Mouse (Mus musculus) urinary bladder, adult 2 months (tissue): ENCODE measurements around the gene Als2cl. TPM values are rescaled to one million over a fixed set of nuclear protein-coding genes. Genes with fewer than 3 reads are reported as not detected.

ENCODE experiments used
- DNase-seq: peaks from one replicate; pipeline ENCODE4 v3.0.0; 2022; ENCODE audit warnings: low spot score
- polyA plus RNA-seq: library from polyadenylated mRNA; depleted of rRNA; stranded (reverse); fragments of >200 nt; gene quantifications from 2 replicates; pipeline ENCODE4 v1.2.3, GENCODE M21; 2012

Als2cl gene
- polyA plus RNA-seq, 1 experiment, result 65.7 TPM

DNA sequence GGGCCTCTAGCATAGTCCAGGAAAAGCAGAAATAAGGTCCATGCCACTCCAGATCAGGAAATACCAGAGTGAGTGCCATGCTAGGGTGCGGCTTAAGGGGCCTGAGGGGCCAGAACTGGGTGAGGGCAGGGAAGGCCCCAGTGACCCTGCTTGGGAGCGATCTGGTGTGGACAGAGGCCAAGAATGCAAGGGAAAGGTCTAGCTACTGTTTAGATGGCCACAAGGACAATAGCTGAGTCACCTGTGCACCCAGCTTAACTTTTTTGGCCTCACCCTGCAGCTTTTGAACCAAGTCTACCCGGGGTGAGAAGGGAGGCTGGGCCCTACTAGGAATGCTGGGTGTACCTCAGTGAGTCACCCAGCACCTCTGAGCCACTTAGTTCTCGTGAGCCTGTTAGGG, 1.1 kb downstream of the Als2cl start:
- DNase-seq, result peak; percentile 44

DNA sequence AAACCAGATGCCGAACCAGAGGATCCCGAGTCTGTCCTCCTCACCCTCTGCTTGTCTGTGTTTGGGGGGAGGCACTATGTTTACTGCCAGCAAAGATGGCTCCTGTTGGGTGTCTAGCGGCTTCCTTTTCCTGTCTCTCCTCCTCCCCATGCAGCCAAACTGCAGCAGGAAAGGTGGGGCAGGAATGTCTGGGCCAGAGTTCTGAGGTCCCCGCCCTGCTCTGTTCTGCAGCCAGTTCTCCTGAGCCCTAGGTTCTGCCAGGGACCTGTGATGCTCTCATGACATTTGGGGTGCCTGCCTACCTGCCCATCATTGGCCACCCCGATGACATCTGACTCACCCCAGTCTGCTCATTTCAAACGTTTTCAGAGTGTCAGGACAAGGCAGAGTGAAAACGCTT, 2.3 kb downstream of the Als2cl start:
- DNase-seq, result no peak

DNA sequence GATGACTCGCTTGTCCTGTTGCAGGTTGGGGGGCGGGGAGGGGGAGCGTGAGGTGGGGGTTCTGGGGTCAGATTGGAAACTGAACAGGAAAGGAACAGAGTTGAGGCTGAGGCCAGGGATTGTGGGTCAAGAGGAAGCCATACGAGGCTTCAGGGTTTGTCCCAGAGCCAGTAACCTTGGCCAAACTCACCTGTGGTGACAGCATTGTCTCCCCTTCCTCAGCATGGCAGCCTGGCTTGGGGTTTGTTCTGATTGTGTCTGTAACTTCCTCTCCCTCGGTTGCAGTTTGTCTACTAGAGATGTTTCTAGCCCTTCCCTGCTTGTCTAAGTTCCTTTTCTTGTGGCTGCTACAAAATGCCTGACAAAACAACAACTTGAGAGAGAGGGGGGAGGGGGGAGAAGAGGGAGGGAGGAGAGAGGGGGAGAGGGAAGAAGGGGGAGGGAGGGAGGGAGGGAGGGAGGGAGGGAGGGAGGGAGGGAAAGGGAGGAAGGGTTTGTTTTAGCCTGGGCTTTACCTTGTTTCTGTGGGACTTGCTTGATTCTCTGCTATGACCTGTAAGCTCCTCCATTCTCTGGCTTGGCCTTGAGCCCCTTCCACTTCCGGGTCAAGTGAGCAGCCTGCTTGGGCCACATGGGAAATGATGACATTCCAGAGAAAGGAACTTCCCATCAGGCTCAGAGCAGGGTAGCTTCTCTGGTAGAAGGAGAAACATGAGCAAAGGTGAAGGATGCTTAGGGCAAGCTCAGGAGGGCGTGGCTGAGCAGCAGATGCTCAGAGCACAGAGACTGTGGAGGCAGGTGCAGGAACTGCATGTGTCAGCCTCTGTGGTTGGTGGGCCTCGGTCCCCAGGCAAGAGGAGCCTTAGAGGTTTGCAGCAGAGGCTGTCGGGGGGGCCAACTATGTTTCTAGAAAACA, 8.0 kb downstream of the Als2cl start:
- no peak for DNase-seq

DNA sequence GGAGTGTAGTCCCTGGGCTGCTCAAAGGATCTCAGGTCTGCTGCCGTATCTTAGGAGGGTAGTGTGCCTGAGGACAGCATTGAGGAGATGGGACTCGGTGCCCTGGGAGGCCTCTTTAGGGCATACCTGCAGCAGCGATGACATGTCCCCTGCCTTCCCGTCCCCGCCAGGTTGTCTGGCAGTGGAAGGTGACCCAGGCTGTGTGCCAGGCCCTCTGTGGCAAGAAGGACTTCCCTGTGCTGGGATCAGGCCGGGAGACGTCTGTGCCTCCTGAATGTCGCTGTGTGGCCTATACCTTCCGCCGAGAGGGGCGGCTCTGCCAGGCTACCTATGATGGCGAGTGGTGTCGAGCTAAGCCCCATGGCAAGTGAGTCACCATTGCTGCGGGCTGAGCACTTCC, 9.3 kb downstream of the Als2cl start:
- DNase-seq, result no peak

DNA sequence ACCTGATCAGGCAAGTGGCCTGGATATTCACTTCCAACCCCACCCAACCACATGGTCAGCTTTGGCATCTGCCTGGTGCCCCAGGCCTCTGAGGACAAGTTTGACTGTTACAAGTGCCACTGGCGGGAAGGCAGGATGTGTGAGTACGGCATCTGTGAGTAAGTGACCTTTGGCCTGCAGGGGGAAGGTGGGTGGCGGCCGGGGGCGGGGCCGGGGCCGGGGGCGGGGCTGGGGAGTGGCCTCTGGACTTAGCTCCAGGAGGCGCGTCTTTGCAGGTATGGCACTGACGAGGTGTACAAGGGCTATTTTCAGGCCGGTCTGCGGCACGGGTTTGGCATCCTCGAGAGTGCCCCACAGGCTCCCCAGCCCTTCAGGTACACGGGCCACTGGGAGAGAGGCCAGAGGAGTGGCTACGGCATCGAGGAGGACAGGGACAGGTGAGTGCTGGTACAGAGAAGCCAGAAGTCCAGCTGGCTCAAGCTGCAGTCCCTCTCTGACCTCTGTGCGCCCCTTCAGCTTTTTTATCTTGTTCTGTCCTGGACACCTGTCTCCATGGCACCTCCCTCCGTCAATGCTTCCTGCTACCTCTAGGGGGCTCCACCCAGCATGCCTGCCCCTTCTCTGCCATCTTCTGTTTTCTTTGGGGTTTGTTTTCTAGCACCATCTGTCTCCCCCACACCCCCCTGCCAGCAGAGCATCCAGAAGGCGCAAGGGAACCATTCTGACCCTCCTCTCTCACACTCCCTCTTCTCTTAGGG, 10.5 kb downstream of the Als2cl start:
- no peak for DNase-seq

DNA sequence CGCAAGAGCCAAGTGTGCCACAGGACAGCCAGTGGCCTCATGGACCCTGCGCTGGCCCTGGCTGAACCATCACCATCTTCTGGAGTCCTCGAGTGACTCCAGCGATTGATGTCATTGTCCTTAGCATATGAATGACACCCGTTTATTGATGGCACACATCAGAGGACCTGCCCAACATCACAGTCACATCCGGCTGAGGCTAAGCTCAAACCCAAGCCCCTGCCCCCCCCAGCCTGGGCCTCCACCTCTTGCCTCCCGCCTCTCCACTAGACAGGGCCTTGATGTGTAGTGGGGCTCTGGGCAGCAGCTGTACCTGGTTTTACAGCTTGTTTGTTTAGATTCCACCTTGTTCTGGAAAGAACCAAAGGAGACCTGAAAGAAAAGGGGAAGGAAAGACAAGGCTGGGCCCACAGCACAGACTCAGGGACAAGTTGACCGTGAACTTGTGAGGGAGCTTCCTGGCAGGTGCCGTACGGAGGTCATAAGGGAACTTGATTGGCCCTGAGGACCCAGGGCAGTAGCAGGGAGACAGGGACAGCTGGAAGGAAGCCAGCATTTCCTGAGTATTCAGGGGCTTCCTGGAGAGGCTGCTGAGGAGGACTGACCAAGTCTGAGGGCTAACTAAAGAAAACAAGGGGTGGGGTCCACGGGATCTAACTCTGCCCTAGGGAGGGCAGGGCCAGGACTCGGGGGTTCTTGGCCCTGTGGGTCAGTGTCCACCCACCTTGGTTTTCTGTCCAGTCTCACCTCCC, 11.6 kb downstream of the Als2cl start:
- no peak for DNase-seq

DNA sequence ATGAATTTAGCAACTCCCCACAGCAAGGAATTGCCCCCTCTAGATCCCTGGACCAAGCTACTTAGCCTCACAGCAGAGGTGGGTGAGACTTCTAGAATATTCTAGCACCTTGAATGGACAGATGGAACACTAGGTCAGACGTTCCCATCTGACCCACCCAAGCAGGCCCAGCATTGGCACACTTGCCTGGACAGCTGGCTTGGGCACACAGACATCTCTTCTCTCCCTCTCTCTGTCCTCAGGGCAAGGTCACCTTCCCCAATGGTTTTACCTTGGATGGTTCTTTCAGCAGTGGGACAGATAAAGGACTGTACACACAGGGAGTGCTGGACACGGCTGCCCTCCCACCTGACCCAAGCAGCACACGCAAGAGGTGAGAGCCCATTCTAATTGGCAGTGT, 12.9 kb downstream of the Als2cl start:
- DNase-seq, result no peak

DNA sequence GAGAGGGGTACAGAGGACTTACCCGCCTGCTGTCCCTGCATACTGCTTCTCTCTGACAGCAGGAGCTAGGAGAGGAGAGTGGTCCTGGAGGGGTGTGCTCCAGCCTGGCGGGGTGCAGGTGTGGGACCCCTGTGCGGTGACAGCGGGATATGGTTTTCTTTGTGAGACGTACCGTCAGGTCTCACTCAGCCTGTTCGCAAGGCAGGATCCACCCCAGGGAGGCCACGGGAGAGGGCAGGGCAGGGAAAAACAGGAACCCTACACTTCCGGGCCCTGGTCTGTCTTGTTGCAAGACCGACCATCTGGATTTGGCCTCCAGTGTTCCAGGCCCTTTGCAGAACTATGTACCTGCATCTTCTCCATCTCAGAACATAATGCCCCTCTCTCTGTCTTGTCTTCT, 13.8 kb downstream of the Als2cl start:
- no peak for DNase-seq

DNA sequence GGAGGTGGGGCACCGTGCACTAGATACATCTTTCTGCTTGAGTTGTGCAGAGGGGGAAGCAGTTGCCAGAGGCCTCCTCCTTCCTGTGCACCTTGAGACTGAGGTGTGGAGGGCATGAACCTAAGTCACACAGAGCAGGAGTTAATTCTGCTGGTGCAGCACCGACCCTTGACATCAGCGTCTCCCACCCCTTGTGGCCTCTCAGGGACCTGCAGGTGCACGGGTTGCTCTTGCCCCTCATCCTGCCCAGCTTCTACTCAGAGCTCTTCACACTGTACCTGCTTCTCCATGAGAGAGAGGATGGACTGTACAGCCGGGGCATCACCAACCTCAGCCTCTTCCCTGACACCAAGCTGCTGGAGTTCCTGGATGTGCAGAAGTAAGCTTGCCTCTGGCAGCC, 15.8 kb downstream of the Als2cl start:
- DNase-seq, result no peak

DNA sequence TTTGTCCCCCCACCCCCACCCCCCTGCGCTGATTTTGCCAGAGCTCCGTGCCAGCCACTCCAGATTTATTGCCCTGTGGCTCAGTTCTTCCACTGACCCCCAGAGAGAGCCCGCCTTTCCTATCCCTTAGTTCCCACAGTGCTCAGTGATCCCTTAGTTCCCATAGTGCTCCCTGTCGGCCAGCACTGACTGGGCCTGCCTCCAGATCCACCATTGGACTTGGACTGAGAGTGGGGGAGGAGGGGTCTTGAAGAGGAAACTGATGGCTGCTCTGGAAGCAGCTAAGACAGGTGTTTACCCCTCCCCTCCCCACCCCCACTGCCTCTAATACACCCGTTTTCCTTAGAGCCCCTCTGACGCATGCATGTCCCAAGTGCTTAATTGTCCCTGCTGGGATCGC, 16.3 kb downstream of the Als2cl start:
- no peak for DNase-seq

DNA sequence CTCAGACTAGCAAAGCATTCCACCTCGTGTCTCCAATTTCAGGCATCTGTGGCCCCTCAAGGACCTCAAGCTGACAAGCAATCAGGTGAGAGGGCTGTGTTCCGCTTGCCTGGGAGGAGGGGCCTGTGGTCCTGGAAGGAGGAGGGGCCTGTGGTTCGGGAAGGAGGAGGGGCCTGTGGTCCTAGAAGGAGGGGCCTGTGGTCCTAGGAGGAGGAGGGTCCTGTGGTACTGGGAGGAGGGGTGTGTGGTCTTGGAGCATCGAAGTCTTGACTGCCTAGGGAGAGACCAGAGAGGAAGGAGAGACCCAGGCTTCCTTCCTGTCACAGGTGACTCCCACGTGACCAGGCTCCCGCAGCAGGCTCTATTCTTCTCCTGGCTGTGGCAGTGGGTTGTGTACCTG, 16.9 kb downstream of the Als2cl start:
- DNase-seq, result peak; percentile 18

DNA sequence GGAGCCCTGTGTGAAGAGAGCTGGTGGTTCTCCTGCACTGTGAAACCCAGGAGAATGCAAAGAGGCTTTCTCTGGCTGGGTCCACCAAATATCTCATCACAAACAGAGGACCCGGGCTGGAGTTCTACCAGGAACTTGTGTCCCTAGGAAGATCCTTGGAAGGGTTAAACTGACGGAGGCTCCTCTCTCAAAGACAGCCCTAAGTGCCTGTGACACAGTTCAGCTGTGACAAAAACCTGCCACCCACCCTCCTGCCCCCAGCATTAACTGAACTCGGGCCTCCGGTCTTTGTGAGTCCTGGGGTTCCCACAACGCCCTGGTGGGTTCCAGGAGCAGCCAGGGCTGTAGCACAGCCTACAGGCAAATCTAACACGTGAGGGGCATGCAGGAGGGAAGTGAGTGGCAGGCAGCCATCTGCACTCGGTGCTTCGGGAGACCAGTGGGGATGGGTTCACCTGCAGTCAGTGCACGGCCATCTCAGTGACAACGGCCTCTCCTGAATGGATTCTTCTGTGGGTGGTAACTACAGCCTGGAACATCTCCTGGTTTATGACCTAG, 19.9 kb downstream of the Als2cl start:
- DNase-seq, result no peak

DNA sequence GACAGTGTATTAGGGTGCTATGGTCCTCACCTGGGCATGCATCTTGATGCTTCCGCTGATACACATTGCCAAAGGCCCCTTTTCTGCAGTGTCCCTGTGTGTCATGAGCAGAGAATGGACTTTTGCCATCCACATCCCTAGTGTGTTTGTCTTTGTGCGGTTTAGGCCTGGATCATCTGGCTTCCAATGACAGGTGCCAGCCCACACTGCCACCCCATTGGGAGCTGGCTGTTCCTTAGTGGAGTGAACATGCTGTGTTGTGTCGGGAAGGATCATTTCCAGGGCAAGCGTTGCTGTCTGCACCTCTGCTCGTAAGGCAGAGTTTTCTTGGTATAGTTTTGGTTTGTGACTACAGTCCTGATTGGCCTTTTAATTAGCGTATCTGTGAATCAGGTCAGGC, 21.5 kb downstream of the Als2cl start:
- DNase-seq, result no peak

DNA sequence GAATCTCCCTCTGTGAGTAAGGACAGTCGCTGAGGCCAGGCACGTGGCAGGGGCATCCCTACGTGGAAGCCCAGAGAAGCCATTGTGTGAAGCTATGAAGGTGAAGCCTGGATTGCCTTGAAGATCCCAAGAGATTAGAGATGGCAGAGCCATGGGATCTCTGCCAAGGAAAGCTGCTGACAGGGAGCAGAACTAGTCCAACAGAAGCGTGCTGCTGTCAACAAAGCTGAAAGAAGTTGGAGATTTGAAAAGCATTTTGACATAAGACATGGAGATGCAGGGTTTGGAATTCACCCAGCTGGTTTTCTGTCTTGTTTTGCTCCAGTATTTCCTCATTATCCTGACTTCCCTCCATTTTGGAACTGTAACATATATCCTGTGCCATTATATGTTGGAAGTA, 22.6 kb downstream of the Als2cl start:
- no peak for DNase-seq

DNA sequence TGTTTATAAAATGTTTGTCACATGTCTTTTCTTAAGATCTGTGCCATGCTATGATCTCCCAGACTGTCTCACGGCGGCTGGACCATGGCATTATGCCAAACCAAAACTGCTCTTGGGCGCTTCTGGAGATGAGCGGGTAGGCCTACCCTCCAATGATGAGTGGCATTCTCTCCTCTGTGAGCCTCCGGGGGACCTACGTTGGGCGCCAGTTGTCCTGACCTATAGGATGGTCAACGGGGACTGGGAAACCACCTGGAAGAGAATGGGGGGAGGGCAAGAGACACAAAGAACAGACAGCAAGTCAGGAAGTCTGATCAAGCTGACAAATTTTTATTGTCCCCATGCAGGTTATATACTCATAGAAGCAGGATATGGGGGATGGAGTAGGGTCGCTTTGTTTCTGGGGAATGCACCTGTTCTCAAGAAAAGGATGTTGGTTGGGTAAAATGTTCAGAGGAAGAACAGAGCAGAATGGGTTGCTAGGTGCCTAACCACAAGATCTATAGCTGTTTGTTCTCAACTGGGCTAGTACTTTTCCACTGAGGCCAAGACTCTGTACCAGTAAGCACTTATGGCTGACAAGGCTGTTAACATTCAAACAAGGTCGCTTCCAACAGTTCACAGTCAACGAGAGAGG, 27.6 kb downstream of the Als2cl start:
- no peak for DNase-seq

DNA sequence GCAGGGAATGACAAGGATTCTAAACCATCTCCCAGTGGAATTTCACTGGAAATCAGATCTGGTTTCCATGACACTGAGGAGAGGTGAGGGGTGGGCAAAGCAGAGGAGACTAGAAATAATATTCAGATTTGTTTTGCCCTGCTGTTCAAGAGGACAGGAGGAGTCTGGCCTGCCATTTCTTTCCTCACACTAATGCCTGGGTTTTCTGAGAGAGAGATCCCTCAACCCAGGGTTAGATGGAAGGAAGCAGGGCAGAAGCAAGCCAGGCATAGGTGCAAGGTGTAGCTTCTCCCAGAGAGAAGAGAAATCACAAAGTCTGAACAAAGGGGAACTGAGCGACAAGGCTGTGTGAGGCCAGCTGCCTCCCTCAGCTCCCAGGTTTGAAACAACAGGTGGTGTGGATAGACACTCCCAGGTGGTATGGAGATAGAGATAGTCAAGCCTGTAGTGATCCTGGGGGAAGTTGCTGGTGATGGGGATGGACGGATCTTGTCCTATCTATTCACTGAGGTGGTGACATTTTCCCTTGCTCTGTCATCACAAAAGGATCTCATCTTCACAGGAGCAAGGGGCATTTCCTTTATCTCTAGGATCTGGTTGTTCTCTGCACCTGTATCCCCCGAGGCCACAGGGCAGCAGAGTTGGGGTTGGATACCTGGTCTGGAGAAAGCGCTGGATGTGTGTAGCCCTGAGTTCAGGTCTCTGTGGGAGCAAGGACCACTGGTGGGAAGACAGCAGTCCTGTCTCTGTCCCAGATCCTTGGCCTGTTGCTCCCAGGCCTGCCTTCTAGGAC, 28.4 kb downstream of the Als2cl start:
- DNase-seq, result no peak

DNA sequence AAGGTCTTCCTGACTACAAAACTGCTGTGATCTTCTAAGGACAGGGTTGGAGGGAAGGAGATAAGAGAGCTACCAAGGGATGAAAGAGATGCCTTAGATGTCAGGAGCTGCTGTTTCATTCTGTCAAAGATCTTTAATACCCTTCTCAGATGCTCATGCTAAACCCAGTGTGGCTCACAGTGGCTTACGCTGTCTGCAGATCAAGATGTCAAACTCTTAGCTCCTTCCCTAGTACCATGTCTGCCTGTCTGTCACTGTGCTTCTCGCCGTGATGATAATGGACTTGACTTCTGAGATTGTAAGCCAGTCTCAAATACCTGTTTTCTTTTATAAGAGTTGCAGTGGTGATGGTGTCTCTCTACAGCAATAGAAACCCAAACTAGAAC, 29.0 kb downstream of the Als2cl start:
- DNase-seq, result no peak

DNA sequence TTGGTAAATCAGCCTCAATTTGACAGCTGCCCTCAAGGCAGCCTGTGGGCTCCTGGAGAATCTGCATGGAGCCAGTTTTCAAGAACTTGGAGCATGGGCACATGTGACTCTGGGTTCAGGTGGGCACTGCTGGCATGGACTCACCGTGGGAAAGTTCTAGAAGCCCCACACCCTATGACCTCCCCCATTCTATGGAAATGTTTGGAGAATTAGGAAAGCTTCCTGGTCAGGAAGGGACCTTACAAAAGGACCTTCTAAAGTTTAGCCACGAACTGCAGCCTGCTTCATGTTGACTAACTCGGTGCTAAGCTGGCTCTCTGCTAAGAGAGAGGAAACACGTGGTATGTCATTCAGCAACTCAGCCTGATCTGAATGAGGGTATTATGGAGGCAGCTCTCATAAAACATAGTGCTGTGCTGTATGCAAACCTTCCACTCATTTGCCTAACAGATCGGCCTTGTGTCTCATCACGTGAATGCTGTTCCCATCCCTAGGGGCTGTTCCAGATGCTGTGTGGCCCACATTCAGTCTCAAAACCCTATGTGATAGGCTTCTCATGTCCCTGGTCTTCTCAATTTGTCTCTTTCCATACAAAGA, 29.8 kb downstream of the Als2cl start:
- no peak for DNase-seq

DNA sequence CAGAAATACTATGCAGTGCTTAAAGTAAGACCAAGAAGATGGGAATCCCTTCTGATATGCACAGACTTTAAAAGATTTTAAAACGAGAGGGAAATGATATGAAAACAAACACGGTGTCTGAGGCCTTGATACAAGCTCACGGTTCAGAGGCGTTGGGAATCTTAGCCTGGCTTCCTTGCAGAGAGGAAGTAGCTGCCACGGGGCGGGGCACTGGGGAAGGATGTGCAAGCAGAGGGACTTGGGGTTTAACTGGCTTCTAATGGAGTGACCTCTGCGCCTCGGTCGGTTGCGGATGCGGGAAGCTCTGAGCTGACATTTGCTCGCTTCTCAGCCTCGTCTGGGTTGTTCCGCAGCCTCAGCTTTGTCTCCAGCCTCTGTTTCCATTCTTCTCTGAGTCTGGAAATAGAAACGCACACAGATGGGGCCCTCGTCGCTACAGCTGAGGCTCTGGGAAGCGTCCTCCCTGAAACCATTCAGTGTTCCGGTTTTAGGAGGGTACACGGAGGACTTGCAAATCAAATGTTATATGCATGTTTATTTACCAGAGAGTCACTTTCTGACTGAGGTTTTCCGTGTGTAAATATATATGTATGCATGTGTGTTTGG, 35.1 kb downstream of the Als2cl start:
- no peak for DNase-seq

DNA sequence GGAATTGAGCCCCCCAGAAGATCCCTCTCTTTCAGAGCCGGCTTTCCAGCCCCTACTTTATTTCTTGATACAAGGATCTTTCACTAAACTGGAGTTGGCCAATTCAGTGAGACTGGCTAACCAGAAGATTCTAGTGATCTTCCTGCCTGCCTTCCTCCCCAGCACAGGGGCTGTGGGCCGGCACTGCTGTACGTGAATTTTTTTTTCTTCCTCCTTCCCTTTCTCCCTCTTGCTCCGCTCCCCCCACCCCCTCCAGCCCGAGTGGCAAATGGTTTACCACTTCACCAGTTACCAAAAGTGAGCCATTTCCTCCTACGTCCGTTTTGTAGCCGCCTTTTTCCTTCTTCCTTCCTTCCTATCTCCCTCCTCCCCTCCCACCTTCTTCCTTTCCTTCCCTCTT, 35.8 kb downstream of the Als2cl start:
- DNase-seq, result no peak
